Mouse (Mus musculus): ENCODE measurements around the gene Scarf1. TPM values are rescaled to one million over a fixed set of nuclear protein-coding genes. Genes with fewer than 3 reads are reported as not detected.

Scarf1 gene
- polyA plus RNA-seq, 1 experiment from 2014 or later: 17.7 TPM

GRCm38 (mm10) chr11:75509741-75510626 lies 3.4 kb upstream of the Scarf1 start, which contains the start of gene Rilp:
Gene Rilp (plus strand): TSS chr11:75510094.
- peak; percentile 68 for ATAC-seq (ENCODE audit: low read depth)
- peaks cover 17% of the 10 kb centered on the region for H3K4me1 ChIP-seq (replicated peaks; ENCODE audit: control insufficient read depth, insufficient read depth, low read length)
- H3K9me3 ChIP-seq (ENCODE audit: control insufficient read depth, low read length): no peaks in the 10 kb centered on the region
- peak within 1 kb of the TSS; percentile 70 for H3K9ac ChIP-seq (ENCODE audit: low read length)
- H3K4me3 ChIP-seq (ENCODE audit: low read length): peak within 1 kb of the TSS; percentile 58
- H3K4me2 ChIP-seq (ENCODE audit: low read depth, low read length): peak within 1 kb of the TSS; percentile 98
- peaks cover 34% of the 10 kb centered on the region for H3K36me3 ChIP-seq (ENCODE audit: control insufficient read depth, insufficient read depth, low read length)
- H3K27ac ChIP-seq (ENCODE audit: low read length): peak within 1 kb of the TSS; percentile 59
- 2% methylated on average over 43 of the region's 43 CpGs for WGBS
- no peaks in the 10 kb centered on the region for H3K27me3 ChIP-seq (ENCODE audit: control insufficient read depth, insufficient read depth, low read depth, low read length)

GRCm38 (mm10) chr11:75510627-75510993 lies 2.7 kb upstream of the Scarf1 start:
- peaks cover 17% of the 10 kb centered on the region for H3K4me1 ChIP-seq (replicated peaks; ENCODE audit: control insufficient read depth, insufficient read depth, low read length)
- WGBS: 3% methylated on average over 24 of the region's 24 CpGs

GRCm38 (mm10) chr11:75511213-75511612 lies 2.1 kb upstream of the Scarf1 start:
- Histone ChIP-seq H3K4me1 (replicated peaks; ENCODE audit: control insufficient read depth, insufficient read depth, low read length) (peaks cover 17% of the 10 kb centered on the region), H3K27me3 (ENCODE audit: control insufficient read depth, insufficient read depth, low read depth, low read length) (no peaks in the 10 kb centered on the region), H3K9me3 (ENCODE audit: control insufficient read depth, low read length) (no peaks in the 10 kb centered on the region), H3K36me3 (ENCODE audit: control insufficient read depth, insufficient read depth, low read length) (peaks cover 25% of the 10 kb centered on the region), H3K4me3 (ENCODE audit: low read length) (no peak overlapping the region), H3K4me2 (ENCODE audit: low read depth, low read length) (no peak overlapping the region), H3K9ac (ENCODE audit: low read length) (no peak overlapping the region), H3K27ac (ENCODE audit: low read length) (no peak overlapping the region)
- ATAC-seq (ENCODE audit: low read depth): no peak
- 60% methylated on average over 6 of the region's 6 CpGs for WGBS

More at GRCm38 (mm10) chr11:75510627-75510993, 2.7 kb upstream of the Scarf1 start:
- H3K9ac ChIP-seq (ENCODE audit: low read length): peak overlapping the region; percentile 70
- H3K27ac ChIP-seq (ENCODE audit: low read length): peak overlapping the region; percentile 59
- H3K9me3 ChIP-seq (ENCODE audit: control insufficient read depth, low read length): no peaks in the 10 kb centered on the region
- peak; percentile 91 for ATAC-seq (ENCODE audit: low read depth)
- H3K4me3 ChIP-seq (ENCODE audit: low read length): peak overlapping the region; percentile 58
- peak overlapping the region; percentile 98 for H3K4me2 ChIP-seq (ENCODE audit: low read depth, low read length)
- H3K27me3 ChIP-seq (ENCODE audit: control insufficient read depth, insufficient read depth, low read depth, low read length): no peaks in the 10 kb centered on the region
- H3K36me3 ChIP-seq (ENCODE audit: control insufficient read depth, insufficient read depth, low read length): peaks cover 30% of the 10 kb centered on the region

- H3K4me1 ChIP-seq (replicated peaks; ENCODE audit: control insufficient read depth, insufficient read depth, low read length): peaks cover 17% of the 10 kb centered on the region
- H3K36me3 ChIP-seq (ENCODE audit: control insufficient read depth, insufficient read depth, low read length): peaks cover 20% of the 10 kb centered on the region
- no peak overlapping the region for H3K27ac ChIP-seq (ENCODE audit: low read length)
- no peak overlapping the region for H3K9ac ChIP-seq (ENCODE audit: low read length)
- no peak for ATAC-seq (ENCODE audit: low read depth)
- no peak overlapping the region for H3K4me3 ChIP-seq (ENCODE audit: low read length)
- 76% methylated on average over 9 of the region's 9 CpGs for WGBS
- no peaks in the 10 kb centered on the region for H3K9me3 ChIP-seq (ENCODE audit: control insufficient read depth, low read length)
- no peaks in the 10 kb centered on the region for H3K27me3 ChIP-seq (ENCODE audit: control insufficient read depth, insufficient read depth, low read depth, low read length)
- H3K4me2 ChIP-seq (ENCODE audit: low read depth, low read length): no peak overlapping the region
Measured at GRCm38 (mm10) chr11:75512301-75513018, 880 bp upstream of the Scarf1 start.

- H3K9me3 ChIP-seq (ENCODE audit: control insufficient read depth, low read length): no peaks in the 10 kb centered on the region
- H3K4me2 ChIP-seq (ENCODE audit: low read depth, low read length): no peak overlapping the region
- H3K36me3 ChIP-seq (ENCODE audit: control insufficient read depth, insufficient read depth, low read length): no peaks in the 10 kb centered on the region
- no peak for ATAC-seq (ENCODE audit: low read depth)
- no peak overlapping the region for H3K4me3 ChIP-seq (ENCODE audit: low read length)
- H3K4me1 ChIP-seq (replicated peaks; ENCODE audit: control insufficient read depth, insufficient read depth, low read length): peaks cover 3% of the 10 kb centered on the region; the same call in 1 of the 2 replicates
- no peak overlapping the region for H3K27ac ChIP-seq (ENCODE audit: low read length)
- H3K9ac ChIP-seq (ENCODE audit: low read length): no peak overlapping the region
- no peaks in the 10 kb centered on the region for H3K27me3 ChIP-seq (ENCODE audit: control insufficient read depth, insufficient read depth, low read depth, low read length)
- WGBS: 89% methylated on average over 25 of the region's 25 CpGs
Measured at GRCm38 (mm10) chr11:75515186-75515585, 1.8 kb downstream of the Scarf1 start.

- no peaks in the 10 kb centered on the region for H3K4me1 ChIP-seq (replicated peaks; ENCODE audit: control insufficient read depth, insufficient read depth, low read length)
Measured at GRCm38 (mm10) chr11:75519834-75520633, 6.7 kb downstream of the Scarf1 start.

GRCm38 (mm10) chr11:75521609-75522008 lies 8.3 kb downstream of the Scarf1 start:
- H3K4me2 ChIP-seq (ENCODE audit: low read depth, low read length): no peak overlapping the region
- H3K4me3 ChIP-seq (ENCODE audit: low read length): no peak overlapping the region
- no peaks in the 10 kb centered on the region for H3K36me3 ChIP-seq (ENCODE audit: control insufficient read depth, insufficient read depth, low read length)
- H3K4me1 ChIP-seq (replicated peaks; ENCODE audit: control insufficient read depth, insufficient read depth, low read length): no peaks in the 10 kb centered on the region
- no peaks in the 10 kb centered on the region for H3K9me3 ChIP-seq (ENCODE audit: control insufficient read depth, low read length)
- no peak overlapping the region for H3K27ac ChIP-seq (ENCODE audit: low read length)
- no peak for ATAC-seq (ENCODE audit: low read depth)
- no peaks in the 10 kb centered on the region for H3K27me3 ChIP-seq (ENCODE audit: control insufficient read depth, insufficient read depth, low read depth, low read length)
- WGBS: 67% methylated on average over 4 of the region's 4 CpGs
- H3K9ac ChIP-seq (ENCODE audit: low read length): no peak overlapping the region

More at GRCm38 (mm10) chr11:75519834-75520633, 6.7 kb downstream of the Scarf1 start:
- Histone ChIP-seq H3K36me3 (ENCODE audit: control insufficient read depth, insufficient read depth, low read length) (no peaks in the 10 kb centered on the region), H3K4me3 (ENCODE audit: low read length) (no peak overlapping the region), H3K9me3 (ENCODE audit: control insufficient read depth, low read length) (no peaks in the 10 kb centered on the region), H3K4me2 (ENCODE audit: low read depth, low read length) (no peak overlapping the region), H3K27ac (ENCODE audit: low read length) (no peak overlapping the region), H3K9ac (ENCODE audit: low read length) (no peak overlapping the region), H3K27me3 (ENCODE audit: control insufficient read depth, insufficient read depth, low read depth, low read length) (no peaks in the 10 kb centered on the region)
- WGBS: 72% methylated on average over 15 of the region's 15 CpGs
- no peak for ATAC-seq (ENCODE audit: low read depth)

- Histone ChIP-seq H3K36me3 (ENCODE audit: control insufficient read depth, insufficient read depth, low read length) (no peaks in the 10 kb centered on the region), H3K27me3 (ENCODE audit: control insufficient read depth, insufficient read depth, low read depth, low read length) (no peaks in the 10 kb centered on the region), H3K4me3 (ENCODE audit: low read length) (no peak overlapping the region), H3K9ac (ENCODE audit: low read length) (no peak overlapping the region), H3K4me2 (ENCODE audit: low read depth, low read length) (no peak overlapping the region), H3K9me3 (ENCODE audit: control insufficient read depth, low read length) (no peaks in the 10 kb centered on the region), H3K27ac (ENCODE audit: low read length) (no peak overlapping the region), H3K4me1 (replicated peaks; ENCODE audit: control insufficient read depth, insufficient read depth, low read length) (no peaks in the 10 kb centered on the region)
- no peak for ATAC-seq (ENCODE audit: low read depth)
- 77% methylated on average over 2 of the region's 2 CpGs for WGBS
Measured at GRCm38 (mm10) chr11:75522793-75523192, 9.5 kb downstream of the Scarf1 start.

Data from lung, embryonic 16.5 days (tissue).